Mouse (Mus musculus): ENCODE data around the gene Elp6. TPM values are rescaled to one million over a fixed set of nuclear protein-coding genes. Genes with fewer than 3 reads are reported as not detected.

Gene Elp6
- polyA plus RNA-seq, 1 experiment = 21.0 TPM

DNA sequence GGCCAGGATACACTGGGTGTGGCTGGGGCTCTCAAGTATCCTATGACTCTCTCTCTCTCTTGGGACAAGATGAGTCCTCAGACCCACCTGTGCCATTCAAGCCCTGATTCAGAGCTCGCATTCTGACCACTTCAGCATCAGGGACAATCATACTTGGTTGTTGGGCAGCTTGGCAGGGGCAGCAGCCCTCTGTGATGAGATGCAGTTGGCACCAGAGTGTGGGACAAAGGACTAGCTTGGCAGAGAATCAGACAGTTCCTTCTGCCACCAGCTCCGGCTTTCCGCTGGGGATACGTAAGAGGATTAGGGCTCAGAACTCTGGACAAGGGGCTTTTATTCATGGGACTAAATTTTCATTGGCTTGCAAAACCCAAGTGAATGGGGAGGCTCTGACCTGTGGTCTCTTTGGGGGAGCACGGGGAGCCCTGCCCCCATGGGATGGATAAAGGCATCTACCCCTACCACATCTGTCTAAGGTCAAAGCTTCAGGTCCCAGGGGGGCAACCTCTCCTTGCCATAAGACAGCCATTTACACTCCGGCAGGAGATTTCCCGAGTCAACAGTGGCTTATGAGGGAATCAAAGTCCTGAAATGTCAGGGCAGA is 17.6 kb upstream of the Elp6 start:
- 96% methylated on average over 7 of the region's 7 CpGs for WGBS
- no peaks in the 10 kb centered on the region for H3K27me3 ChIP-seq (ENCODE audit: control insufficient read depth, insufficient read depth, low read length)

DNA sequence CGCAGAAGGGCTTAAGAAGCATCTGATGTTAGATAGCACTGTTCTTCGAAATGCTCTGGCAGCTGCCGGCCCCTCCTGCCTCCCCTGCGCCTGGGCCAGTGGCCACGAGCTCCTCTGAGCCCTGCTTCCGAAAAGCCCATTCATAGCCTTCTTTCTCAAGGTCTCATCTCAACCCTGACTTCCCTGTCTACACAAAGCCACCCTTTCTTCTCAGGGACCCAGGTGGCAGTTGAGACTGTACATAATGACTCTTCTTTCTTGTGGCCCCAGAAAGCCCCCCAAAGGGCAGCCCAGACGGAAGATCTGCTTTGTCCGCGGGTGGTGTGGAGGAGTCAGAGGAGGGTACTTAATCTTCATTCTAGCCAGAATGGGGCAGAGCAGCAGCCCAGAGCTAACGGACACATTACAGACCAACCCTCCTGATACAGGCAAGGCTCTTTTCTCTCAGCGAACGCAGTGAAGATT is 11.7 kb upstream of the Elp6 start:
- Histone ChIP-seq H3K36me3 (ENCODE audit: control insufficient read depth, insufficient read depth, low read length) (no peaks in the 10 kb centered on the region), H3K4me1 (replicated peaks; ENCODE audit: control insufficient read depth, insufficient read depth, low read length) (no peaks in the 10 kb centered on the region), H3K27me3 (ENCODE audit: control insufficient read depth, insufficient read depth, low read length) (no peaks in the 10 kb centered on the region), H3K4me3 (ENCODE audit: control insufficient read depth, insufficient read depth, low read length) (no peak overlapping the region), H3K27ac (ENCODE audit: control insufficient read depth, insufficient read depth, low read length) (no peak overlapping the region)
- WGBS = 93% methylated on average over 12 of the region's 12 CpGs
- TF ChIP-seq POLR2A (IDR thresholded peaks at IDR 0.05; ENCODE audit: control insufficient read depth, extremely low read depth, insufficient read depth, low read length, poor library complexity) = no peak
- no peak for TF ChIP-seq CTCF (IDR thresholded peaks at IDR 0.05; ENCODE audit: borderline replicate concordance, control insufficient read depth, extremely low read depth, insufficient read depth, low read length, poor library complexity)
- no peak for DNase-seq

More for the DNA sequence above, 17.6 kb upstream of the Elp6 start:
- Histone ChIP-seq H3K4me3 (ENCODE audit: control insufficient read depth, insufficient read depth, low read length) (no peak overlapping the region), H3K27ac (ENCODE audit: control insufficient read depth, insufficient read depth, low read length) (no peak overlapping the region), H3K36me3 (ENCODE audit: control insufficient read depth, insufficient read depth, low read length) (no peaks in the 10 kb centered on the region), H3K4me1 (replicated peaks; ENCODE audit: control insufficient read depth, insufficient read depth, low read length) (no peaks in the 10 kb centered on the region)
- TF ChIP-seq POLR2A (IDR thresholded peaks at IDR 0.05; ENCODE audit: control insufficient read depth, extremely low read depth, insufficient read depth, low read length, poor library complexity) = no peak
- TF ChIP-seq CTCF (IDR thresholded peaks at IDR 0.05; ENCODE audit: borderline replicate concordance, control insufficient read depth, extremely low read depth, insufficient read depth, low read length, poor library complexity) = no peak
- DNase-seq = no peak

DNA sequence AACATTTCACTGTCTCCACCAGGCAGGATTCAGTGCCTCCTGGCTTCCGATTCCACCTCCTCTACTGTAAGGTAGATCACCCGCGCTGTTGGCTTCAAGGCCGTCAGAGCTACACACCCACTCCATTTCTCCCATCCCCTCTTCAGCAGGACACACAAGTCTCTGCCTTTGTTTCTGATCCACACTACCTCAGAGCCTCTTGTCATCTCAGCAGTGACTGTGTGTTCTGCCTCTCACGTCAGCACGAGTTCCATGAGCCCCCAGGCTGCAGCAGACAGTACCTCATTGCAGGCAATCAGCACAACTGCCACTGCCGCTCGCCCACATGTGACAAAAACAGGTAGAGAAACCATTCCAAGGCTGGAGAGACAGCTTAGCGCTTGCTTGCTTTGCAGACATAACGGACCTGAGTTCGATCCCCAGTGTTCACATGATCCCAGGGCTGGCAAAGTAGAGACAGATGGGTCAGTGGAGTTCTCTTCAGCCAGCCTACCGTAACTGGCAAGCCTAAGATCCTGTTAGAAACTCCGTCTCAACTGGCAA is 11.0 kb upstream of the Elp6 start:
- H3K27me3 ChIP-seq (ENCODE audit: control insufficient read depth, insufficient read depth, low read length) = no peaks in the 10 kb centered on the region
- WGBS = 95% methylated on average over 13 of the region's 13 CpGs
- no peak for TF ChIP-seq CTCF (IDR thresholded peaks at IDR 0.05; ENCODE audit: borderline replicate concordance, control insufficient read depth, extremely low read depth, insufficient read depth, low read length, poor library complexity)
- no peak for TF ChIP-seq POLR2A (IDR thresholded peaks at IDR 0.05; ENCODE audit: control insufficient read depth, extremely low read depth, insufficient read depth, low read length, poor library complexity)
- H3K4me1 ChIP-seq (replicated peaks; ENCODE audit: control insufficient read depth, insufficient read depth, low read length) = no peaks in the 10 kb centered on the region
- DNase-seq = no peak
- H3K27ac ChIP-seq (ENCODE audit: control insufficient read depth, insufficient read depth, low read length) = no peak overlapping the region
- H3K36me3 ChIP-seq (ENCODE audit: control insufficient read depth, insufficient read depth, low read length) = no peaks in the 10 kb centered on the region
- no peak overlapping the region for H3K4me3 ChIP-seq (ENCODE audit: control insufficient read depth, insufficient read depth, low read length)

DNA sequence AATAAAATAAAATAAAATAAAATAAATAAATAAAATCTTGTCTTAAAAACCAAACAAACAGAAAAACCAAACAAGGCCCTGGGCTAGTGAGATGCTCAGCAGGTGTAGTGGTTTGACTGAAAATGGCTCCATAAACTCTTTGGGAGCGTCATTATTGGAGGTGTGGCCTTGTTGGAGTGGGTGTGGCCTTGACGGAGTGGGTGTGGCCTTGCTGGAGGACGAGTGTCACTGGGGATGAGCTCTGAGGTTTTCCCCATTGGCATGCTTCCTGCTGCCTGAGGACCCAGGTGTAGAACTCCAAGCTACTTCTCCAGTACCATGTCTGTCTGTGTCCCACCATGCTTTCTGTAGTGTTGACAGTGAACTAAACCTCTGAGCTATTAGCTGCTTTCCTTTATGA is 10.2 kb upstream of the Elp6 start:
- H3K27me3 ChIP-seq (ENCODE audit: control insufficient read depth, insufficient read depth, low read length) = no peaks in the 10 kb centered on the region
- WGBS = 58% methylated on average over 3 of the region's 3 CpGs
- no peak for TF ChIP-seq CTCF (IDR thresholded peaks at IDR 0.05; ENCODE audit: borderline replicate concordance, control insufficient read depth, extremely low read depth, insufficient read depth, low read length, poor library complexity)
- TF ChIP-seq POLR2A (IDR thresholded peaks at IDR 0.05; ENCODE audit: control insufficient read depth, extremely low read depth, insufficient read depth, low read length, poor library complexity) = no peak

DNA sequence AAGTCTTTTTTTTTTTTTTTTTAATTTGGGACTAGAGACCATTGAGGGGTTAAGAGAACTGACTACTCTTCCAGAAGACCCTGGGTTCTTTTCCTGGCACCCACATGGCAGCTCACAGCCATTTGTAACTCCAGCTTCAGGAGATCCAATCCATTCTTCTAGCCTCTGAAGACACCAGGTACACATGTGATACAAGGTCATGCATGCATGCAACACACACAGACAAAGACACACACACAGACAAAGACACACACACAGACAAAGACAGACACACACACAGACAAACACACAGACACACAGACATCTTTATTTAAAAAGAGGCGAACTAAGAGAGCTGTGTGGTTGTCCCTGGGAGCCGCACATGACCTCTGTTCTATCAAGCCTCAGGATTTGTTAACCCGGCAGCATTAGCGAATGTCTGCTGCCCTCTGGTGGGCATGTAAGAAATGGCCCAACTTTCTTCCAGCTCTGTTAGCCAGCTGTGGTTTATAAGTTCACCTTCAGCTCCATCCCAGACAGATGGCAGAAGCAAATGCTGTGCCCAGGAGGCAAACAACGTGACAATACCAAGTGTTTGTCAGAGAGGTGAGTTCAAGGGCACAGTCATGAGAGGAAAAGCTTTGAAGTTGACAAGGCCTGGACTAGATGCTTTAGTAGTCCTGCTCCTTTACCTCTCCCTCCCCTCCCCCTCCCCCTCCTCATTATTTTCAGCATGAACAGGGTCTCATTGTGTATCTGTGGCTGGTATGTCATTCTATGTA is 7.9 kb upstream of the Elp6 start:
- no peak for TF ChIP-seq CTCF (IDR thresholded peaks at IDR 0.05; ENCODE audit: borderline replicate concordance, control insufficient read depth, extremely low read depth, insufficient read depth, low read length, poor library complexity)
- TF ChIP-seq POLR2A (IDR thresholded peaks at IDR 0.05; ENCODE audit: control insufficient read depth, extremely low read depth, insufficient read depth, low read length, poor library complexity) = no peak
- no peak overlapping the region for H3K27ac ChIP-seq (ENCODE audit: control insufficient read depth, insufficient read depth, low read length)
- 3% methylated on average over 5 of the region's 5 CpGs for whole genome bisulfite sequencing

More for the DNA sequence above, 10.2 kb upstream of the Elp6 start:
- DNase-seq = no peak
- H3K36me3 ChIP-seq (ENCODE audit: control insufficient read depth, insufficient read depth, low read length) = no peaks in the 10 kb centered on the region
- H3K4me1 ChIP-seq (replicated peaks; ENCODE audit: control insufficient read depth, insufficient read depth, low read length) = no peaks in the 10 kb centered on the region
- no peak overlapping the region for H3K4me3 ChIP-seq (ENCODE audit: control insufficient read depth, insufficient read depth, low read length)
- no peak overlapping the region for H3K27ac ChIP-seq (ENCODE audit: control insufficient read depth, insufficient read depth, low read length)

DNA sequence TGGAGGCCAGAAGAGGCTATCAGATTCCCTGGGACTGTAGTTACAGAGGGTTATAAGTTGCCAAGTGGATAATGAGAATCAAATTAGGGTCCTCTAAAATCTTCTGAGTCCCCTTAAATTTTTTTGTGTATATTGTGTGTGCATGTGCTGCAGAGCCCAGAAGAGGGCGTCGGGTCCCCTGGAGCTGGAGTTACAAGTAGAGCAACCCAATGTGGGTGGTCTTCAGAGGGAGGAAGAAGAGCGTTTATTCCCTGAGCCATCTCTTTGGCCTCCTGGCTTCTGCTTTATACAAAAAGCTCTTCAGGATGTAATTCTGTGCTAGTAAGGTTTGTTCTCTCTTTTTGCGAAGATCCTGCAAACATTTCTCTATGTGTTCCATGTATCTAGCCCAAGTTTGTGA is 457 bp upstream of the Elp6 start:
- Histone ChIP-seq H3K36me3 (ENCODE audit: control insufficient read depth, insufficient read depth, low read length) (no peaks in the 10 kb centered on the region), H3K4me3 (ENCODE audit: control insufficient read depth, insufficient read depth, low read length) (peak overlapping the region; percentile 66), H3K27me3 (ENCODE audit: control insufficient read depth, insufficient read depth, low read length) (no peaks in the 10 kb centered on the region), H3K4me1 (replicated peaks; ENCODE audit: control insufficient read depth, insufficient read depth, low read length) (peaks cover 4% of the 10 kb centered on the region; the same call in 1 of the 2 replicates), H3K27ac (ENCODE audit: control insufficient read depth, insufficient read depth, low read length) (peak overlapping the region; percentile 72)
- no peak for TF ChIP-seq CTCF (IDR thresholded peaks at IDR 0.05; ENCODE audit: borderline replicate concordance, control insufficient read depth, extremely low read depth, insufficient read depth, low read length, poor library complexity)
- no peak for TF ChIP-seq POLR2A (IDR thresholded peaks at IDR 0.05; ENCODE audit: control insufficient read depth, extremely low read depth, insufficient read depth, low read length, poor library complexity)
- peak; percentile 36 for DNase-seq
- WGBS = 4% methylated on average over 4 of the region's 4 CpGs

More for the DNA sequence above, 7.9 kb upstream of the Elp6 start:
- Histone ChIP-seq H3K4me1 (replicated peaks; ENCODE audit: control insufficient read depth, insufficient read depth, low read length) (no peaks in the 10 kb centered on the region), H3K27me3 (ENCODE audit: control insufficient read depth, insufficient read depth, low read length) (no peaks in the 10 kb centered on the region), H3K36me3 (ENCODE audit: control insufficient read depth, insufficient read depth, low read length) (no peaks in the 10 kb centered on the region), H3K4me3 (ENCODE audit: control insufficient read depth, insufficient read depth, low read length) (no peak overlapping the region)
- DNase-seq = peak; percentile 76
